Mouse (Mus musculus): ENCODE measurements around the gene Nxph3. TPM values are rescaled to one million over a fixed set of nuclear protein-coding genes. Genes with fewer than 3 reads are reported as not detected.

The Nxph3 gene
- polyA plus RNA-seq, 1 experiment from 2014 or later: 0.91 TPM

DNA sequence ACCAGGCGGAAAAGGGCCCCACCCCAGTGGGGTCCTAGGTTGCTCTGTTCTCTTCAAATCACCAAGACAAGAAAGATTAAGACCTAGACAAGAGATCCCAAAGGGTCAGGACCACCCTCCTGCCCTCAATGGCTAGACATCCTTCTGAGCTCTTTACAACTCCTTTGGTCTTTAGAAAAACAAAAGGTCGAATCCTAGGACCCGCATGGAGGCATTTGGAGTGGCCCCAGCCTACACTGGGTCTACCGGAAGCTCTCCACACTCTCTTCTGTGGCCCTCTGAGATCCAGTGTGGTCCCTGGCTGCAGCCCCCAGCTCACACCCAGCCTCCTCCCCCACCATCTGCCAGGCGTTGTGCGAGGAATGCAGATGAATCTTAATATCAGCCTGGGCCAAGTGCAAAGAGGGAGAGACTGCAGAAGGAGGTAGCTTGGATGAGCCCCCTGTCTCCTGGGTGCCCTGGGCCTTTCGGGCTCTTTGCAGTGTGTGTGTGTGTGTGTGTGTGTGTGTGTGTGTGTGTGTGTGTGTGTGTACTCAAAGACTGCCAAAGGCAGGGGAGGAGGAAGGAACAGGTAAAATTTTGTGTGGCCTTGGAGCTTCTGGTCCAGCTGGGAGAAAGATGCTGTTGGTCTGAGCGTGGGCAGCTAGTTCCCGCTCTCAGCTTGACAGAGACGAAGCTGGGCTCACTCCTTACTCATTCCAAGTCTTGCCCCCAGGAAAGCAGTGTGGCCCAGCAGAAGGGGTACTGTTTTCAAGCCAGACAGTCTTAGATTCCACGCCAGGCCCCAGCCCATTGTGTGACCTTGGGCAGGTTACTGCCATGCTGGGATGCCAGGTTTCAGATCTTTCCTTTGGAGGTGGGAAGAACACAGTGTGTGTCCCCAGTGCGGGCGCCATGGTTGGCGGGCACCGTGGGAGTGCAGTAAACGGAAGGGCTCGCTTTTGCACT, 1.3 kb upstream of the Nxph3 start:
- Histone ChIP-seq H3K27ac (no peak overlapping the region), H3K9me3 (no peaks in the 10 kb centered on the region), H3K27me3 (peaks cover 64% of the 10 kb centered on the region), H3K4me3 (no peak overlapping the region; the same call in 1 of the 2 replicates), H3K4me2 (peak overlapping the region; percentile 94; the same call in 1 of the 2 replicates), H3K4me1 (replicated peaks) (peaks cover 51% of the 10 kb centered on the region), H3K36me3 (no peaks in the 10 kb centered on the region), H3K9ac (no peak overlapping the region)
- WGBS: 31% methylated on average over 17 of the region's 17 CpGs
- ATAC-seq (ENCODE audit: low FRiP score): no peak

DNA sequence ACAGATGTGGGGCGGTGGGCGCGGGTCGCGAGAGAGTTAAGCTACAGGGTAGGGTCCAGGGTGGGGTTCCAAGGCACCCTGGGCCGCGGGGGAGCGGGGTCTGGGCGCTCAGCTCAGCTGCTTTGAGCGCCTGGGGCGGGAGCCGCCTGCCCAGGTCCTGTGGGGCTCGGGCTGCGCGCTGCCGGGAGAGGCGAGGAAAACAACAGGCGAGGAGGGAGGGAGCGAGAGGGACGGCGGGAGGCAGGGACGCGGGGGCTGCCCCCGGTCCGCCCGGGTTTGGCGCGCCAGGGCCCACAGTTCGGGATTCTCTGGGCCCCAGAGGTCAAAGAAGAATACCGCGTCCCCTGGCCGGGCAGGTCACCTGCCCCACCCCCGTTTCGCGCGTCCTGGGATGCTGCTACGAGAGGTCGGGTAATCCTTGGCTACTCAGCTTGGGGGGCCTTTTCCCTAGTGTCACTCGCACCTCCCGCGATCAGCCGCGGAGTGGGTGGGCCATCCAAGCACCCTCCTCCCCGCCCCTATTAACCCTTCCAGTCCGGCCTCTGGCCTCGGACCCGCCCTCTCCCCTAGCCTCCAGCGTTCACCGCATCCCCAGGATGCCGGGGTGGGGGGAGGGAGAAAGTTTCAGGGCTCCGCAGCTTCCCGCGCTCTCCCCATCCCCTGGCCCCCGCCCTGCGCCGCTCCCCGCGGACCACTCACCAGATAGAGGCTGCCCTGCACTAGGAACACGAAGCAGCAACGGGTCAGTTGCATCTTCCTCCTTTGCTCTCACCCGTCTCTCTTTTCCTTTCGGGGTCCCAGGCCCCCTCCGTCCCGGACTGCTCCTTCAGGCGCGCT, 691 bp downstream of the Nxph3 start:
- ATAC-seq (ENCODE audit: low FRiP score): peak; percentile 30
- Histone ChIP-seq H3K9me3 (no peaks in the 10 kb centered on the region), H3K36me3 (no peaks in the 10 kb centered on the region), H3K27me3 (peaks cover 69% of the 10 kb centered on the region), H3K4me2 (peak overlapping the region; percentile 94), H3K27ac (no peak overlapping the region), H3K4me1 (replicated peaks) (peaks cover 45% of the 10 kb centered on the region), H3K4me3 (peak overlapping the region; percentile 55), H3K9ac (peak overlapping the region; percentile 72)
- WGBS: 0% methylated on average over 62 of the region's 66 CpGs

DNA sequence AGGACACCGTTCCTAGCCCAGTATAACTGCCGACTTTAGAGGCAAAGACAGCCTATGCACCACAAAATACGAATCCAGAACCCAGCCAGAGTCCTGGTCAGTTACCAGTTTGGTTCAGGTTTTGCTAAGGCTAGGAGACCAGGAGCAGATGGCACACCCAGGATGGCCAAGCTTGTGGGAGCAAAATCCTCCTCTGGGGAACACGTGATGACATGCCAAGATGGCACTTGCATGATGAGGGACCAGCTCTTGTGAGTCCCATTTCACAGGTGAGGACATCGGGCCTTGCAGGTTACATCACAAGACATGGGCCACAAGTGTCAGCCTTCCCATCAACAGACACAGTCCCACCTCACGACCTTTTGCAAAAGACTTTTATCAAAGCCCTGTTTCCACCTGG, 2.0 kb downstream of the Nxph3 start:
- H3K4me3 ChIP-seq: no peak overlapping the region
- H3K4me2 ChIP-seq: peak overlapping the region; percentile 94; the same call in 1 of the 2 replicates
- H3K36me3 ChIP-seq: no peaks in the 10 kb centered on the region
- WGBS: 78% methylated on average over 6 of the region's 6 CpGs
- ATAC-seq (ENCODE audit: low FRiP score): no peak
- H3K4me1 ChIP-seq (replicated peaks): peaks cover 45% of the 10 kb centered on the region
- no peaks in the 10 kb centered on the region for H3K9me3 ChIP-seq
- no peak overlapping the region for H3K9ac ChIP-seq
- H3K27me3 ChIP-seq: peaks cover 67% of the 10 kb centered on the region
- no peak overlapping the region for H3K27ac ChIP-seq

DNA sequence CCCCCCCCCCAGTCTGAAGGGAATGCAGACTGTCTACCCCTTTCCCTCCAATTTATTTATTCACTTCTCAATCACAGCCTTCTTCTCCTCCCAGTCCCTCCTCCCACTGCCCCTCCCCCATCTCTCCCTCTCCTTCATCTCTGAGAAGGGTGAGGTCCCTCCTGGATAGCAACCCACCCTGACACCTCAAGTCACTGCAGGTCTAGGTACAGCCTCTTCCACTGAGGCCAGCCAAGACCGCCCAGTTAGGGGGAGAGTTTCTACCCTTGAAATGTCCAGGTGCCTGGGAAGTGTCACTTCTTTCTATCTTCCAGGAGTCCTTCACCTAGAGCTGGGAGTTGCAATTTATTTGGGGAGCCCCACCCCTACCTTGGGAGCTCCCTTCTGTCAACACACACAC, 2.5 kb downstream of the Nxph3 start:
- no peaks in the 10 kb centered on the region for H3K36me3 ChIP-seq
- no peak overlapping the region for H3K4me2 ChIP-seq
- peaks cover 66% of the 10 kb centered on the region for H3K27me3 ChIP-seq
- no peak overlapping the region for H3K9ac ChIP-seq
- no peak overlapping the region for H3K27ac ChIP-seq
- no peaks in the 10 kb centered on the region for H3K9me3 ChIP-seq
- WGBS: 82% methylated on average over 1 of the region's 1 CpGs
- no peak overlapping the region for H3K4me3 ChIP-seq
- peaks cover 41% of the 10 kb centered on the region for H3K4me1 ChIP-seq (replicated peaks)
- no peak for ATAC-seq (ENCODE audit: low FRiP score)

DNA sequence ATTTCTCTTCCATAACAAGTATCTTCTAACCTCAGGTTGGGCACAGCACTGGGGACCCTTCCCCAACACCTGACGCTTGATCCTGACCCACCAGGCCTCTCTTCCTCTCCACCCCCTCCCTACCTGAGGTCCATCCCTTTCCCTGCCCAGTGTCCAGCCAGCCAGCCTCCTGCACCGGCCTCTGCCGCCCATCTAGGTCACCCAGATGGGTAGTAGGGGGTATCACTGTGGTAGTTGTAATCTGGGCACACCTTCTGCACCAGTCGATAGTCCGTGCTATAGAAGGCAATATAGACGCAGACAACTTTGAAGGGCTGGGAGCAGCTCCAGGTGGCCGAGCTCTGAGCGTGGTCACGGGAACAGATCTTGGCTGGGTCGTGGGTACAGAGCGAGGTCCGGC, 3.7 kb downstream of the Nxph3 start:
- WGBS: 91% methylated on average over 12 of the region's 12 CpGs

DNA sequence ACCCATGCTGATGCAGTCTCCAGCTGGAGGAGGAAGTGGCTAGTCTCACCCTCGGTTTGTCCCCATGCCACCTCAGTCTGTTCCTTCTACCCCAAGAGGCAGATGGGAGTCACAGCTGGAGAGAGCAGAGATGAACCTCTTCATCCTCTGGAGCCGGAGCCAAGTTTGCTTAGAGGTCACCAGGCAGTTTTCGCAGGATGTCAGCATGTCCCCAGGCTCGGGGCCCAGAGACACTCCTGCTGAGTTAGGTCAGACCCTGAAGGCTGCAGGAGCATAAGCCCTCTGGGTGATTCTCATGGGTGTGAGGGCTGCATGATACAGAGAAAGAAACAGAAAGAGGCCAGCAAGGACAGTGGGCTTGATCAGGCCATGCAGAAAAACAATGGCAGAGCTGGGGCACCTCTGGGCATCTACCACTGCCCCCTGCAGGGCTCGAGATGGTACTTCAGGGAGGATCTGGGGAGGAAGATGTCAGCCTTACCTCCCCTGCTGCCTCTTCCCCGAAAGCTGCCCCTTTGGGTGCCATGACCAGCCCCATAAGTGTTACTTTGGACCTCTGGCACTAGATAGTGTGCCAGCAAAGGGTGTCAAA, 5.1 kb downstream of the Nxph3 start:
- Histone ChIP-seq H3K27ac (no peak overlapping the region), H3K4me1 (replicated peaks) (peaks cover 24% of the 10 kb centered on the region), H3K9me3 (no peaks in the 10 kb centered on the region), H3K4me2 (no peak overlapping the region), H3K4me3 (no peak overlapping the region), H3K9ac (no peak overlapping the region), H3K36me3 (no peaks in the 10 kb centered on the region), H3K27me3 (peaks cover 45% of the 10 kb centered on the region)
- no peak for ATAC-seq (ENCODE audit: low FRiP score)
- WGBS: 78% methylated on average over 6 of the region's 6 CpGs

More for the DNA sequence above, 3.7 kb downstream of the Nxph3 start:
- H3K36me3 ChIP-seq: no peaks in the 10 kb centered on the region
- H3K4me2 ChIP-seq: no peak overlapping the region
- peaks cover 28% of the 10 kb centered on the region for H3K4me1 ChIP-seq (replicated peaks)
- no peaks in the 10 kb centered on the region for H3K9me3 ChIP-seq
- no peak for ATAC-seq (ENCODE audit: low FRiP score)
- H3K27ac ChIP-seq: no peak overlapping the region
- H3K4me3 ChIP-seq: no peak overlapping the region
- no peak overlapping the region for H3K9ac ChIP-seq
- peaks cover 59% of the 10 kb centered on the region for H3K27me3 ChIP-seq

DNA sequence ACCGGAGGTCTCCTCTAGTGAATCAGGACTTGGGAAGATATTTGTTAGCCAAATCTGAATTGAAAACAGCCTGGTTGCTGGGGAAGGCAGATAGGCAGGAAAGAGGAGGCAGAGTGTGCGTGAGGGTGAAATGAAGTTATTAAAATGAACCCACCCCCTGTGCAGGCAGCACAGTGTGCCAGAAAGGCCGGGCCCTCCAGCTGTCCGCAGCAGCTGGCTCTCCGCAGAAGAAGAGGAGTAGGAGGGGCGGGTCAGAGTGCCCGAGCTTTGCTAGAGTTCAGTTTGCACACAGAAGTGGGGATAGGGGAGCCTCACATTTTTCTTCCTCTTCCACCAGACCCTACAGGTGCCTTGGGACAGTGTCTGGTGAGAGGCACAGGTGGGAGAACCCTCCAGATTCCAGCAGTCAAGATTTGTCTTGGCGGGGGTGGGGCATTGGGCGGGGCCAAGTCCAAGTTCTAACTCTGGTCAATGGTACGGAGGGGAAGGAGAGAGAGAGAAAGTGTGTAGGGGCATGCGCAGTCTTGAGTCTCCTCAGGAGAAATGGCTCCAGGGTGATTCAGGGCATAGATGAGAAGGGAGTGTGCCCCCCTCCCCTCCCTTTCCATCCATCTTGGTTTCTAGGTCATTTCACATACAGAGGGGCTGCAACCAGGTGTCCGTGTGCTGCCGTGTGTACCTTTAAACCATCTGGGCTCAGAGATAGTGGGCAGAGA, 6.0 kb downstream of the Nxph3 start:
- H3K9ac ChIP-seq: no peak overlapping the region
- H3K4me3 ChIP-seq: no peak overlapping the region
- H3K27me3 ChIP-seq: peaks cover 36% of the 10 kb centered on the region
- H3K4me2 ChIP-seq: no peak overlapping the region
- no peak overlapping the region for H3K27ac ChIP-seq
- H3K4me1 ChIP-seq (replicated peaks): peaks cover 22% of the 10 kb centered on the region
- 63% methylated on average over 13 of the region's 13 CpGs for WGBS
- ATAC-seq (ENCODE audit: low FRiP score): no peak
- no peaks in the 10 kb centered on the region for H3K9me3 ChIP-seq
- no peaks in the 10 kb centered on the region for H3K36me3 ChIP-seq

DNA sequence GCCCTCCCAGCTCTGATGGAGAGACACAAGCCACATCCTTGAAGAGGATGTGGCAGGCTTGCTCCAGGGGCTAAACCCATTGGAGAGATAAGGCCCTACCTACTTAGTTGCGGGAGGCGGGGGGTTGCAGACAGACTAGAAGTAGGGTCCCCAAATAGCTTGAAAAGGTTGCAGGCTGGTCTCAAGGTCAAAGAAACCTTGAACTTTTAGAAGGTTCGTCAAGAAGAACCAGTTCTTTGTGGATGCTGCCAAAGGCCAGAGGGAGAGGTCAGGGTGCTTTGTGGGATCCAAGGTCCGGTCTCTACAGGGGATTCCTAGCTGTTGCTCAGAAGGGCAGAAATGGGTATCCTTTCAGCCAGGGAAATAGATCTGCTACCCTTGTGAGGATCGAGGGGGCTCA, 6.6 kb downstream of the Nxph3 start:
- Histone ChIP-seq H3K4me3 (no peak overlapping the region), H3K9ac (no peak overlapping the region), H3K27ac (no peak overlapping the region), H3K27me3 (peaks cover 31% of the 10 kb centered on the region), H3K9me3 (no peaks in the 10 kb centered on the region), H3K4me2 (no peak overlapping the region), H3K36me3 (no peaks in the 10 kb centered on the region), H3K4me1 (replicated peaks) (peaks cover 17% of the 10 kb centered on the region)
- WGBS: 76% methylated on average over 5 of the region's 5 CpGs
- ATAC-seq (ENCODE audit: low FRiP score): no peak

DNA sequence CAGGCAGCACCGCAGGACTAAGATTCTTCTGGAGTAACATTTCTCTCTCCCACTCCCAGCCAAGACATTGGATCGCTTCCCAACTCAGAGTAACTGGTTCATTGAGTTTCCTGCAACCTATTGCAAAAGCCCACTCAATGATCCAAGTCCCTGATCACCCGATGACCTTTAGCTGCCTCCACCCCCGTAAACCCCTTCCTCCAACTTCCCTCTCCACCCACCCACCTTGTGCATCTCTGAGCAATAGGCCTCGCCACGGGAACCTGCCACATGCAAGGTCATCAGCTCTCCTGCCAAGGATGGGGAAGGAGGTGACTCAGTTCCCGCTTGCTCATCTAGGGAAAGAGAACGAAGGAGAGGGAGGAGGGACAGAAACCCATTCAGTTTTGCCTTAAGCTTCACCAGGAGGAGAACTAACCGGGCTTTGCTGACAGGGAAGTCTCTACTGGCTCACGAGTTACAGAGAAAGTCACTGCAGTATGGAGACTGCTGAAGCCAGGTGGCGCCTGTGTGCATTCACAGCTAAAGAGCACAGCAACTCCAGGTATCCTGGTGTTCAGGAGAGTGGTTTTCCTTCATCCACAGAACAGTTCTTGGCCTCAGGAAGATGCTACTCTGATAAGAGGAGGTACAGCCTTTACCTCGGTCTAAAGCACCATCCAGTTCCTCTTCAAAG, 7.2 kb downstream of the Nxph3 start:
- H3K27me3 ChIP-seq: peaks cover 25% of the 10 kb centered on the region
- no peak overlapping the region for H3K9ac ChIP-seq
- no peak overlapping the region for H3K27ac ChIP-seq
- no peak overlapping the region for H3K4me2 ChIP-seq
- ATAC-seq (ENCODE audit: low FRiP score): no peak
- peaks cover 17% of the 10 kb centered on the region for H3K4me1 ChIP-seq (replicated peaks)
- no peaks in the 10 kb centered on the region for H3K9me3 ChIP-seq
- 57% methylated on average over 12 of the region's 12 CpGs for WGBS
- no peak overlapping the region for H3K4me3 ChIP-seq
- no peaks in the 10 kb centered on the region for H3K36me3 ChIP-seq

DNA sequence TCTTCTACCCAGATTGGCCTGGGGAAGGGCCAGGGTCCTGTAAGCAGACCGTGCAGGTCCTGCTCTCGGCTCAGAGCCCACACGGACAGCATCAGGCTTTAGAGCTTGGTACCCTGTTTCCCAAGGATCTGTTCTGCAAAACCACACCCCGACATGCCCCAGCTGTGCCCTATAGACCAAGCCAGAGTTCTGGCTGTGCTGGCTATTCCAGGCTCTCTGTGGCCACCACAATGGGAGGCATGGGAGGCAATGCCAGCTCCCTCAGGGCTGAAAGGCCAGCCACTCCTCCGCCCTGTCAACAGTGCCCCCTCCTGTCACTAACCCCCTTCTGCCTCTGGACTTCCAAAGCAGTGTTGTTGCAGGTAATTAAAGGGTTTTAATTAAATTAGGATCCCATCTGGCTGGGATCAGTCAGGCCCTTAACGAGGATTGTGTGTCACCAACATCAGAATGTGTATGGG, 10.1 kb downstream of the Nxph3 start:
- H3K36me3 ChIP-seq: 0 out of 2 replicates have a peak, but pooled peaks cover 1% of the 10 kb centered on the region
- no peak for ATAC-seq (ENCODE audit: low FRiP score)
- no peaks in the 10 kb centered on the region for H3K9me3 ChIP-seq
- WGBS: 53% methylated on average over 6 of the region's 6 CpGs
- peaks cover 31% of the 10 kb centered on the region for H3K4me1 ChIP-seq (replicated peaks)
- peak overlapping the region; percentile 9; the same call in 1 of the 2 replicates for H3K27ac ChIP-seq
- no peak overlapping the region for H3K9ac ChIP-seq
- H3K4me3 ChIP-seq: no peak overlapping the region
- H3K27me3 ChIP-seq: peaks cover 6% of the 10 kb centered on the region; the same call in 1 of the 2 replicates
- no peak overlapping the region for H3K4me2 ChIP-seq

DNA sequence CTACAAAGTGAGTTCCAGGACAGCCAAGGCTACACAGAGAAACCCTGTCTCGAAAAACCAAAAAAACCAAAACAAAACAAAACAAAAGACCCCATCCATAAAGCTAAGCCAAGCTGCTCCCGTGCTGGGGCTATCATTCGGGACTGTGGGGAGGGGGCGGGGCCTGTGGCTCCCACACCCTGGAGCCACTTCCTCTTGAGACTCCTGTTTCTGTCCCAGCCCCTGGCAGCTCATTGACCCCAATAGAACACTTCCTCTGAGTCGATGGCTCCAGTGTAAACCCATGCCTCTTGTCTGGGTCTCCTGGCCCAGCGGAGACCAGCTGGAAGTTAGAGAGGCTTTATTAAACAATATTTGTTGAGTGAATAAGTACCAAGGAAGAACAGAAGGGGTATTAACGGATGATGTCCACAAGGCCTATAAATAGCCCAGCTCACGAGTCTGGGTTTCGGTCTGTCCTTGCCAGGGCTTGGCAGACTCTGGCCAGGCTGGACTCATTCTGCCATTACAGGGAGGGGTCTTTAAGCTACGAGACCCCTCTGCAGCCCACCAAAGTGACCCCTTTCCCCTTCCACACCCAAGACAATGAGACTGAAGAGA, 10.7 kb downstream of the Nxph3 start:
- 58% methylated on average over 10 of the region's 10 CpGs for WGBS

More for the DNA sequence above, 10.7 kb downstream of the Nxph3 start:
- no peaks in the 10 kb centered on the region for H3K9me3 ChIP-seq
- peaks cover 4% of the 10 kb centered on the region; the same call in 1 of the 2 replicates for H3K27me3 ChIP-seq
- peaks cover 31% of the 10 kb centered on the region for H3K4me1 ChIP-seq (replicated peaks)
- ATAC-seq (ENCODE audit: low FRiP score): no peak
- H3K4me3 ChIP-seq: no peak overlapping the region
- 0 out of 2 replicates have a peak overlapping the region, but pooled peaks have one; percentile 9 for H3K27ac ChIP-seq
- H3K4me2 ChIP-seq: no peak overlapping the region
- H3K36me3 ChIP-seq: peaks cover 4% of the 10 kb centered on the region; the same call in 1 of the 2 replicates
- no peak overlapping the region for H3K9ac ChIP-seq

All from hindbrain, embryonic 13.5 days (tissue).